Mouse (Mus musculus): ENCODE data around the gene Kifc5b. TPM values are rescaled to one million over a fixed set of nuclear protein-coding genes. Genes with fewer than 3 reads are reported as not detected.
"Not testable (repeated sequence)": the region's sequence is repeated elsewhere in the genome, so short reads cannot be mapped to it uniquely, and the experiment has no call there.

Gene Kifc5b
- 1 to 10 TPM; 3.2 to 4.0 TPM for total RNA-seq (2021)

- DNase-seq, result peak; percentile 99
Observed at GRCm38 (mm10) chr17:26916711-26917482, at the start of gene Kifc5b. Gene Kifc5b, plus strand, starts transcription at chr17:26917091.

- no peak for DNase-seq
Observed at GRCm38 (mm10) chr17:26868756-26869155, 48.1 kb upstream of the Kifc5b start.

GRCm38 (mm10) chr17:26872870-26873269 lies 44.0 kb upstream of the Kifc5b start:
- DNase-seq, result no peak

- no peak for DNase-seq
Observed at GRCm38 (mm10) chr17:26873502-26873901, 43.4 kb upstream of the Kifc5b start.

GRCm38 (mm10) chr17:26874542-26874941 lies 42.3 kb upstream of the Kifc5b start:
- no peak for DNase-seq

GRCm38 (mm10) chr17:26877927-26878326 lies 39.0 kb upstream of the Kifc5b start:
- no peak for DNase-seq

- no peak for DNase-seq
Observed at GRCm38 (mm10) chr17:26879235-26879634, 37.7 kb upstream of the Kifc5b start.

- DNase-seq, result no peak
Observed at GRCm38 (mm10) chr17:26882706-26883105, 34.2 kb upstream of the Kifc5b start.

- DNase-seq, result no peak
Observed at GRCm38 (mm10) chr17:26883585-26883984, 33.3 kb upstream of the Kifc5b start.

GRCm38 (mm10) chr17:26884995-26885926 lies 31.6 kb upstream of the Kifc5b start:
- DNase-seq, result peak; percentile 62 to 66

- peak; percentile 80 to 83 for DNase-seq
Observed at GRCm38 (mm10) chr17:26886047-26886749, 30.7 kb upstream of the Kifc5b start.

- DNase-seq, result no peak
Observed at GRCm38 (mm10) chr17:26887926-26888325, 29.0 kb upstream of the Kifc5b start.

GRCm38 (mm10) chr17:26892635-26893375 lies 24.1 kb upstream of the Kifc5b start:
- peak; percentile 26 to 29 for DNase-seq

- DNase-seq, result no peak
Observed at GRCm38 (mm10) chr17:26893492-26893891, 23.4 kb upstream of the Kifc5b start.

GRCm38 (mm10) chr17:26894342-26894741 lies 22.5 kb upstream of the Kifc5b start:
- DNase-seq, result peak; percentile 50 to 53

GRCm38 (mm10) chr17:26895578-26895977 lies 21.3 kb upstream of the Kifc5b start:
- DNase-seq, result peak in 1 of 2 experiments; percentile 42

- no peak for DNase-seq
Observed at GRCm38 (mm10) chr17:26900916-26901315, 16.0 kb upstream of the Kifc5b start.

- DNase-seq, result no peak
Observed at GRCm38 (mm10) chr17:26904320-26904719, 12.6 kb upstream of the Kifc5b start.

GRCm38 (mm10) chr17:26907506-26907905 lies 9.4 kb upstream of the Kifc5b start:
- DNase-seq, result not testable (repeated sequence)

GRCm38 (mm10) chr17:26915248-26915647 lies 1.6 kb upstream of the Kifc5b start:
- DNase-seq, result no peak

GRCm38 (mm10) chr17:26917560-26917959 lies 669 bp downstream of the Kifc5b start:
- DNase-seq, result not testable (repeated sequence)

- no peak for DNase-seq
Observed at GRCm38 (mm10) chr17:26918343-26918742, 1.5 kb downstream of the Kifc5b start.

Data from layer of hippocampus, postnatal 36 days (tissue).